Mouse (Mus musculus) CH12.LX (cell line): ENCODE data around the gene Smad9. TPM values are rescaled to one million over a fixed set of nuclear protein-coding genes. Genes with fewer than 3 reads are reported as not detected.

ENCODE experiments used
- DNase-seq: peaks from one replicate; pipeline ENCODE4 v3.0.0-alpha.2; 2013; ENCODE audit errors: extremely low read depth
- H3K27ac ChIP-seq: 2 replicates; pipeline ENCODE4 v1.5.1; 2012; ENCODE audit warnings: low read depth, mild to moderate bottlenecking, control low read depth, moderate library complexity; ENCODE audit not compliant: insufficient read depth
- H3K27me3 ChIP-seq: replicated peaks from 2 replicates; pipeline ENCODE3; 2012; ENCODE audit warnings: inconsistent platforms
- H3K36me3 ChIP-seq, 2 experiments: replicated peaks in 1 of 2; 2 replicates each; pipeline versions ENCODE3 to v1.6.1; 2012; ENCODE audit warnings: inconsistent platforms in 1 of 2, low read length in 1 of 2, mild to moderate bottlenecking in 1 of 2, mixed read lengths in 1 of 2, moderate library complexity in 1 of 2; ENCODE audit not compliant: control insufficient read depth in 1 of 2, insufficient read depth in 1 of 2
- H3K4me1 ChIP-seq, 2 experiments: 2 replicates each; pipeline ENCODE4 v1.6.1; 2012; ENCODE audit warnings: inconsistent platforms in 1 of 2, moderate library complexity in 1 of 2; ENCODE audit not compliant: insufficient read depth in 2 of 2, control insufficient read depth in 1 of 2
- H3K4me2 ChIP-seq: 2 replicates; pipeline ENCODE4 v1.6.1; 2012; ENCODE audit warnings: low read depth, mild to moderate bottlenecking, control low read depth; ENCODE audit not compliant: poor library complexity, insufficient read depth, severe bottlenecking
- H3K4me3 ChIP-seq, 3 experiments: fragments of 150-350 bp in 1 of 3; sonication (generic) in 1 of 3; replicated peaks in 1 of 3; 2 replicates each; pipeline versions ENCODE3 to v1.5.1; 2011 to 2012; ENCODE audit warnings: low read depth in 2 of 3, low read length in 2 of 3, mild to moderate bottlenecking in 2 of 3, moderate library complexity in 2 of 3, control low read depth in 1 of 3, improper control_type of control experiment in 1 of 3, inconsistent platforms in 1 of 3, mixed read lengths in 1 of 3; ENCODE audit not compliant: poor library complexity in 1 of 3
- H3K79me2 ChIP-seq: replicated peaks from 2 replicates; pipeline ENCODE4 v1.6.1; 2012; ENCODE audit warnings: mild to moderate bottlenecking, moderate library complexity; ENCODE audit not compliant: control insufficient read depth, poor library complexity, insufficient read depth, severe bottlenecking; ENCODE audit errors: extremely low read depth
- H3K9ac ChIP-seq: 2 replicates; pipeline ENCODE4 v1.6.1; 2012; ENCODE audit warnings: low read depth, mild to moderate bottlenecking, control low read depth, moderate library complexity; ENCODE audit not compliant: insufficient read depth
- H3K9me3 ChIP-seq: replicated peaks from 2 replicates; pipeline ENCODE3; 2012; ENCODE audit warnings: low read length, inconsistent platforms, mixed read lengths
- CHD2 ChIP-seq: IDR thresholded peaks from 2 replicates; pipeline ENCODE4 v1.6.1; 2011; ENCODE audit warnings: low read length, improper control_type of control experiment
- CTCF ChIP-seq, 2 experiments: IDR thresholded peaks in 1 of 2; conservative IDR thresholded peaks in 1 of 2; 2 replicates each; pipeline ENCODE4 v1.5.1; 2011 to 2012; ENCODE audit warnings: low read depth in 2 of 2, low read length in 2 of 2, improper control_type of control experiment in 1 of 2, inconsistent platforms in 1 of 2, mild to moderate bottlenecking in 1 of 2, moderate library complexity in 1 of 2
- MAZ ChIP-seq: IDR thresholded peaks from 2 replicates; pipeline ENCODE4 v1.6.1; 2012; ENCODE audit warnings: low read depth, mild to moderate bottlenecking, inconsistent platforms, low read length, improper control_type of control experiment, moderate library complexity
- RAD21 ChIP-seq: IDR thresholded peaks from 2 replicates; pipeline ENCODE4 v1.6.1; 2011; ENCODE audit warnings: low read depth, mild to moderate bottlenecking, low read length, improper control_type of control experiment, moderate library complexity
- SMC3 ChIP-seq: IDR thresholded peaks from 2 replicates; pipeline ENCODE4 v1.6.1; 2011; ENCODE audit warnings: low read depth, low read length, improper control_type of control experiment
- UBTF ChIP-seq: IDR thresholded peaks from 2 replicates; pipeline ENCODE4 v1.6.1; 2012; ENCODE audit warnings: low read depth, mild to moderate bottlenecking, inconsistent platforms, low read length, improper control_type of control experiment, moderate library complexity
- USF1 ChIP-seq: IDR thresholded peaks from 2 replicates; pipeline ENCODE4 v1.6.1; 2014; ENCODE audit warnings: low read depth, mild to moderate bottlenecking, inconsistent platforms, low read length, improper control_type of control experiment
- dilution Hi-C: fragments of 300-500 bp; cut with MboI; formaldehyde crosslinking; loops from 2 replicates; pipeline ENCODE4 v1.14.3; 2020; ENCODE audit warnings: low sequenced_read_pairs; ENCODE audit not compliant: extremely low pct_unique_long_range_greater_than_20kb, extremely low pct_ligation_motif_present
- in situ Hi-C: fragments of 300-500 bp; cut with MboI; formaldehyde crosslinking; loops from 3 replicates; pipeline ENCODE4 v1.14.3; 2019; ENCODE audit warnings: low sequenced_read_pairs, low pct_ligation_motif_present, low pct_unique_long_range_greater_than_20kb, mixed read lengths
- polyA plus RNA-seq: library from polyadenylated mRNA; unstranded; fragments of >175 nt; gene quantifications from 2 replicates; pipeline ENCODE4 v1.2.1, GENCODE M21; 2012; ENCODE audit warnings: low read depth; ENCODE audit not compliant: insufficient read length
- total RNA-seq, 2 experiments: library from RNA; depleted of rRNA; stranded (reverse); fragments of 300-350 nt in 1 of 2; fragments of >200 nt in 1 of 2; gene quantifications; 2 replicates each; pipeline ENCODE4 v1.2.3; 2012 to 2014

The Smad9 gene
- total and polyA plus RNA-seq, 3 experiments: 0.13 to 0.23 (median 0.20) TPM

- Histone ChIP-seq H3K9ac (no peak overlapping the region), H3K79me2 (no peaks in the 10 kb centered on the region), H3K9me3 (peaks cover 8% of the 10 kb centered on the region), H3K4me3 (no peak overlapping the region), H3K4me2 (no peak overlapping the region), H3K27ac (no peak overlapping the region), H3K27me3 (no peaks in the 10 kb centered on the region), H3K36me3 (peaks cover 0 to 2% of the 10 kb centered on the region in 2 experiments), H3K4me1 (no peaks in the 10 kb centered on the region)
- dilution Hi-C loops: no loop called here
- in situ Hi-C loops: no loop called here
- DNase-seq: no peak
- TF ChIP-seq UBTF: no peak
Measured at GRCm38 (mm10) chr3:54795379-54795778, 40.0 kb downstream of the Smad9 start.

DNA sequence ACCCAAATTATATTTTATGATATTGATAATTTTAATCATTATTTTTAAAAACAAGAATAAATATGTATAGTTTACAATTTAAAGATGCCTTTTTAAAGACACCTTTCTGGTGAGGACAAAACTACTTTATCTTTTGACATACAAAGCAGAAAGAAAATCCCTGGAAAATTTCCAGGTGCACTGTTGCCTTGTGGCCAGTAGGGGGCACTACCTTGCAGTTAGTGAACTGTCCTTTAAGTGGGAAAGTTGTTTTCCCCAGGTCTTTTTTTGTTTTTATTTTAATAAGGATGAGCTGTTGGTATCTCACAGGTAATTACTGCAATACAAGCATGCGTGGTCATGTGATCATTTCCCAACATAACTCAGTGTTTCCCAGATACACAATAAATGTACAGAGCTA is 40.4 kb downstream of the Smad9 start:
- H3K4me2 ChIP-seq: no peak overlapping the region
- TF ChIP-seq USF1 (no peak), CTCF (conservative IDR thresholded peaks at IDR 0.05 in 1 of 2, IDR thresholded peaks at IDR 0.05 in 1 of 2; ENCODE audit: low read depth in 2 of 2, low read length in 2 of 2) (peak; percentile 45 to 58), RAD21 (peak; percentile 4), CHD2 (no peak)
- TF ChIP-seq, all 38 proteins: peak for 2
- Histone ChIP-seq H3K27ac (no peak overlapping the region), H3K4me3 (no peak overlapping the region), H3K27me3 (no peaks in the 10 kb centered on the region), H3K4me1 (no peaks in the 10 kb centered on the region), H3K9me3 (peaks cover 8% of the 10 kb centered on the region), H3K36me3 (peaks cover 0 to 2% of the 10 kb centered on the region in 2 experiments), H3K79me2 (no peaks in the 10 kb centered on the region), H3K9ac (no peak overlapping the region)
- dilution Hi-C loops (no loop called here), in situ Hi-C loops (no loop called here)
- no peak for DNase-seq

DNA sequence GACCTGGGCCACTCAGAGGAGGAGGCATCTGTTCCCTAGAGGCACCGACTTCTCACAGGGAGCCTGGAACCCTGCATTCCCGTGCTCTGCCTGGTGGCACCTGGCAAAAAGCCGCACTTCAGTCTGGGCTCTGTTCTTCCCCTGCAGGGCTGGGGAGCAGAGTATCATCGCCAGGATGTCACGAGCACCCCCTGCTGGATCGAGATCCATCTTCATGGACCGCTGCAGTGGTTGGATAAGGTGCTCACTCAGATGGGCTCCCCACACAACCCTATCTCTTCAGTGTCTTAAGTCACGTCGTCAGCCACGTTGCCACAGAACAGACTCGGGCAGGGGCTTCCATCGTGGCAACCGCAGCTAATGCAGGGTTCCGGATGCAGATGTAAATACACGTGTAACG is 41.8 kb downstream of the Smad9 start:
- peak; percentile 10 for DNase-seq
- Histone ChIP-seq H3K36me3 (peaks cover 0 to 2% of the 10 kb centered on the region in 2 experiments), H3K79me2 (no peaks in the 10 kb centered on the region), H3K4me2 (no peak overlapping the region), H3K9me3 (peaks cover 8% of the 10 kb centered on the region), H3K27me3 (no peaks in the 10 kb centered on the region), H3K27ac (no peak overlapping the region), H3K9ac (no peak overlapping the region), H3K4me1 (no peaks in the 10 kb centered on the region)
- in situ Hi-C loops: no loop called here
- TF ChIP-seq MAZ (no peak), SMC3 (peak; percentile 38), RAD21 (peak; percentile 37), CTCF (conservative IDR thresholded peaks at IDR 0.05 in 1 of 2, IDR thresholded peaks at IDR 0.05 in 1 of 2; ENCODE audit: low read depth in 2 of 2, low read length in 2 of 2) (peak in 1 of 2 experiments; percentile 66; a peak in 2 of 4 replicates)
- TF ChIP-seq, all 38 proteins: peak for 3
- dilution Hi-C loops: no loop called here
- H3K4me3 ChIP-seq: no peak overlapping the region
